Mouse (Mus musculus): ENCODE results near the gene Narf. TPM values are rescaled to one million over a fixed set of nuclear protein-coding genes. Genes with fewer than 3 reads are reported as not detected.

The Narf gene
- 118 and 119 TPM in 2 replicates for polyA plus RNA-seq (2015; fragmentation: Nextera tagmentation; extraction: Ambion mirVana)

DNA sequence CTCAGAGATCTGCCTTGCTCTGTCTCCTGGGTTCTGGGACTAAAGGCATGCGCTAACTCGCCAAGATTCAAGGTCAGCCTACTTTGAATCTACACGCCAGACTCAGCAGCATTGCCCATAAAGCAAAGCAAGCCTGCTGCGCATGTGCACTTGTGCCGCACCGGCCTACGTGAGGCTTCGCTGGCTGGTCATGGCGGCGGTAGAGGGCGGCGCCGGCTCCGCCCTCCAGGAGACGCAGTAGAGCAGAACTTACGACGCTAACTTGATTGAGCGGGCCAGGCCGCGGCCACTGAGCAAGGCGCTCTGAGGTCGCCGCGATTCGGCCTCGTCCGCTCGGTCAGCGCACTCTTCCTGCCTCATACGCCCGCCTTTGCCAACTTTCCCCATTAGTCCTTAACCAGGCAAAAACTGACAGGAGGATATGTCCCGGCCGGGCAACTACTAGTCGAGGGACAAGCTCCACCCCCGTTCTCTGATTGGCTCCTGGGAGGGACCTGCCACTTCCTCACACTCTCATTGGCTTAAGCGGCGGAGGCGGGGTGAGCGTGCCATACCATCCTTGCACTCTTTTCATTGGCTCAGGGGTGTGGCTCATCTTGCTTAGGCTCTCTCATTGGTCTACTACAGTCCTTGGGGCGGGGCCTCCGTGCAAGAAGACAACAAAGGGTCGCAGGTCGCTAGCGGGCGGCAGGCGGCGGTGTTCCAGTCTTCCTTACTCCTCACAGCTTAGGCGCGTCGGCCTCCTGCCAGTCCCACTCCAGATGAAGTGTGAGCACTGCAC, at the start of gene Narf:
Gene Narf, plus strand, starts transcription at position 690 of the 781 bp plus-strand sequence.
- peak within 1 kb of the TSS; percentile 81 for H3K4me2 ChIP-seq (ENCODE audit: low read depth, low read length)
- peak within 1 kb of the TSS; percentile 99 for H3K27ac ChIP-seq (ENCODE audit: low read length)
- H3K4me3 ChIP-seq (ENCODE audit: low read depth, low read length), result peak within 1 kb of the TSS; percentile 74
- H3K4me1 ChIP-seq (ENCODE audit: control insufficient read depth, low read depth, low read length), result peaks cover 39% of the 10 kb centered on the region
- H3K36me3 ChIP-seq (ENCODE audit: control insufficient read depth, insufficient read depth), result peaks cover 14% of the 10 kb centered on the region
- peak within 1 kb of the TSS; percentile 87 for H3K9ac ChIP-seq (ENCODE audit: low read depth, low read length)
- WGBS (ENCODE audit: insufficient replicate concordance), result under 1% methylated on average over 50 of the region's 50 CpGs
- ATAC-seq (ENCODE audit: low read depth), result peak; percentile 96
- H3K27me3 ChIP-seq (ENCODE audit: control insufficient read depth, insufficient read depth, low read depth, low read length), result no peaks in the 10 kb centered on the region
- no peaks in the 10 kb centered on the region for H3K9me3 ChIP-seq (replicated peaks; ENCODE audit: control insufficient read depth, low read length)

DNA sequence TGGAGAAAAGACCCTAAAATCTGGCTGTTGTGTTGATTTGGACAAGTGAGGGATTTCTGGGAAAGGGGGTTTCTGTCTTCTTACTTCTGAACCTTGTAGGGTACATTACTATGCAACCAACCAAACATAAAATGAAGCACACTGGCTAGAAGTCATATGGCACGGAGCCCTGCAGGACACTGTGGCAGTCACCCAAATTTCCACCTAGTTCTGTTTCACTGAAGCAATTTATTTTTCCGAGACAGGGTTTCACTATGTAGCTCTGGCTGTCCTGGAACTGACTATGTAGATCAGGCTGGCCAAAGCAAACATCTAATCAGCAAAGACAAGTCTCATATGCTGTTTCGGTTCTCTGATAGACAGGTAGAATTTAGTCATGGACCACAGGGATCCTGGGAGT, 47.4 kb upstream of the Narf start:
- Histone ChIP-seq H3K27me3 (ENCODE audit: control insufficient read depth, insufficient read depth, low read depth, low read length) (no peaks in the 10 kb centered on the region), H3K27ac (ENCODE audit: low read length) (no peak overlapping the region), H3K9ac (ENCODE audit: low read depth, low read length) (no peak overlapping the region), H3K4me3 (ENCODE audit: low read depth, low read length) (no peak overlapping the region), H3K4me2 (ENCODE audit: low read depth, low read length) (no peak overlapping the region), H3K4me1 (ENCODE audit: control insufficient read depth, low read depth, low read length) (no peaks in the 10 kb centered on the region), H3K9me3 (replicated peaks; ENCODE audit: control insufficient read depth, low read length) (no peaks in the 10 kb centered on the region), H3K36me3 (ENCODE audit: control insufficient read depth, insufficient read depth) (no peaks in the 10 kb centered on the region)
- ATAC-seq (ENCODE audit: low read depth), result no peak
- 69% methylated on average over 3 of the region's 3 CpGs for WGBS (ENCODE audit: insufficient replicate concordance)

GRCm38 (mm10) chr11:121192742-121193141, 44.3 kb upstream of the Narf start:
- Histone ChIP-seq H3K27ac (ENCODE audit: low read length) (no peak overlapping the region), H3K4me2 (ENCODE audit: low read depth, low read length) (no peak overlapping the region), H3K9ac (ENCODE audit: low read depth, low read length) (no peak overlapping the region), H3K9me3 (replicated peaks; ENCODE audit: control insufficient read depth, low read length) (no peaks in the 10 kb centered on the region), H3K4me3 (ENCODE audit: low read depth, low read length) (no peak overlapping the region), H3K36me3 (ENCODE audit: control insufficient read depth, insufficient read depth) (no peaks in the 10 kb centered on the region), H3K4me1 (ENCODE audit: control insufficient read depth, low read depth, low read length) (no peaks in the 10 kb centered on the region), H3K27me3 (ENCODE audit: control insufficient read depth, insufficient read depth, low read depth, low read length) (no peaks in the 10 kb centered on the region)
- ATAC-seq (ENCODE audit: low read depth), result no peak
- WGBS (ENCODE audit: insufficient replicate concordance), result 46% methylated on average over 2 of the region's 2 CpGs

GRCm38 (mm10) chr11:121193415-121193814, 43.6 kb upstream of the Narf start:
- Histone ChIP-seq H3K4me2 (ENCODE audit: low read depth, low read length) (no peak overlapping the region), H3K9ac (ENCODE audit: low read depth, low read length) (no peak overlapping the region), H3K9me3 (replicated peaks; ENCODE audit: control insufficient read depth, low read length) (no peaks in the 10 kb centered on the region), H3K36me3 (ENCODE audit: control insufficient read depth, insufficient read depth) (no peaks in the 10 kb centered on the region), H3K4me3 (ENCODE audit: low read depth, low read length) (no peak overlapping the region), H3K27me3 (ENCODE audit: control insufficient read depth, insufficient read depth, low read depth, low read length) (no peaks in the 10 kb centered on the region), H3K4me1 (ENCODE audit: control insufficient read depth, low read depth, low read length) (no peaks in the 10 kb centered on the region), H3K27ac (ENCODE audit: low read length) (no peak overlapping the region)
- no peak for ATAC-seq (ENCODE audit: low read depth)
- WGBS (ENCODE audit: insufficient replicate concordance), result 63% methylated on average over 3 of the region's 3 CpGs

DNA sequence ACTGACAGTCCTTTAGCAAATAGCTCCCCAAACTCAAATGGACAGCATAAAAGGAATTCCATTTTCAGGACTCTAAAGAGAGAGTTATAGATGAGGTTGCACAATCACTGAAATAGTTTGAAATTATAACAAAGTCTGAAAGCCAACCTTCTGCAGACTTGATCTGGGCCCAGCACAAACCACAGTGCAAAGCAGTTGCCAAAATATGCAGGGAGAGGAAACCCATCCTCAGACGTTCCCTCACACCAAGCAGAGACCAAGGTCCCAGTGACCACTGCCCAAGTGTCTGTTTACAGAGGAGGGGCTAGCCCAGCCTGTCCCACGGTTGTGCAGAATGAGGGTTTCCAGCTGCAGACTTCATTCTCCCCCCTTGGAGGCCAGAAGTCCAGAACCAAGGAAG, 38.4 kb upstream of the Narf start:
- H3K4me1 ChIP-seq (ENCODE audit: control insufficient read depth, low read depth, low read length), result peaks cover 4% of the 10 kb centered on the region
- H3K4me3 ChIP-seq (ENCODE audit: low read depth, low read length), result no peak overlapping the region
- H3K9ac ChIP-seq (ENCODE audit: low read depth, low read length), result no peak overlapping the region
- H3K36me3 ChIP-seq (ENCODE audit: control insufficient read depth, insufficient read depth), result no peaks in the 10 kb centered on the region
- no peaks in the 10 kb centered on the region for H3K9me3 ChIP-seq (replicated peaks; ENCODE audit: control insufficient read depth, low read length)
- H3K4me2 ChIP-seq (ENCODE audit: low read depth, low read length), result no peak overlapping the region
- H3K27ac ChIP-seq (ENCODE audit: low read length), result no peak overlapping the region
- ATAC-seq (ENCODE audit: low read depth), result no peak
- H3K27me3 ChIP-seq (ENCODE audit: control insufficient read depth, insufficient read depth, low read depth, low read length), result no peaks in the 10 kb centered on the region
- WGBS (ENCODE audit: insufficient replicate concordance), result 47% methylated on average over 2 of the region's 2 CpGs

- Histone ChIP-seq H3K9me3 (replicated peaks; ENCODE audit: control insufficient read depth, low read length) (no peaks in the 10 kb centered on the region), H3K27me3 (ENCODE audit: control insufficient read depth, insufficient read depth, low read depth, low read length) (no peaks in the 10 kb centered on the region), H3K4me2 (ENCODE audit: low read depth, low read length) (no peak overlapping the region), H3K27ac (ENCODE audit: low read length) (no peak overlapping the region), H3K9ac (ENCODE audit: low read depth, low read length) (no peak overlapping the region), H3K4me3 (ENCODE audit: low read depth, low read length) (no peak overlapping the region), H3K36me3 (ENCODE audit: control insufficient read depth, insufficient read depth) (no peaks in the 10 kb centered on the region), H3K4me1 (ENCODE audit: control insufficient read depth, low read depth, low read length) (peaks cover 13% of the 10 kb centered on the region)
- WGBS (ENCODE audit: insufficient replicate concordance), result 69% methylated on average over 4 of the region's 4 CpGs
- no peak for ATAC-seq (ENCODE audit: low read depth)
Observed at GRCm38 (mm10) chr11:121199851-121200250, 37.2 kb upstream of the Narf start.

- H3K27ac ChIP-seq (ENCODE audit: low read length), result no peak overlapping the region
- no peak overlapping the region for H3K4me3 ChIP-seq (ENCODE audit: low read depth, low read length)
- H3K36me3 ChIP-seq (ENCODE audit: control insufficient read depth, insufficient read depth), result no peaks in the 10 kb centered on the region
- WGBS (ENCODE audit: insufficient replicate concordance), result 76% methylated on average over 6 of the region's 6 CpGs
- H3K27me3 ChIP-seq (ENCODE audit: control insufficient read depth, insufficient read depth, low read depth, low read length), result no peaks in the 10 kb centered on the region
- no peak overlapping the region for H3K9ac ChIP-seq (ENCODE audit: low read depth, low read length)
- no peaks in the 10 kb centered on the region for H3K9me3 ChIP-seq (replicated peaks; ENCODE audit: control insufficient read depth, low read length)
- H3K4me1 ChIP-seq (ENCODE audit: control insufficient read depth, low read depth, low read length), result peaks cover 17% of the 10 kb centered on the region
- no peak overlapping the region for H3K4me2 ChIP-seq (ENCODE audit: low read depth, low read length)
- no peak for ATAC-seq (ENCODE audit: low read depth)
Observed at GRCm38 (mm10) chr11:121200781-121201180, 36.3 kb upstream of the Narf start.

- WGBS (ENCODE audit: insufficient replicate concordance), result 56% methylated on average over 11 of the region's 11 CpGs
- no peak overlapping the region for H3K9ac ChIP-seq (ENCODE audit: low read depth, low read length)
Observed at GRCm38 (mm10) chr11:121201436-121202198, 35.4 kb upstream of the Narf start.

GRCm38 (mm10) chr11:121203859-121204160, 33.2 kb upstream of the Narf start:
- Histone ChIP-seq H3K4me3 (ENCODE audit: low read depth, low read length) (peak overlapping the region; percentile 86), H3K4me2 (ENCODE audit: low read depth, low read length) (peak overlapping the region; percentile 88), H3K27ac (ENCODE audit: low read length) (no peak overlapping the region), H3K4me1 (ENCODE audit: control insufficient read depth, low read depth, low read length) (peaks cover 17% of the 10 kb centered on the region), H3K9me3 (replicated peaks; ENCODE audit: control insufficient read depth, low read length) (no peaks in the 10 kb centered on the region), H3K27me3 (ENCODE audit: control insufficient read depth, insufficient read depth, low read depth, low read length) (no peaks in the 10 kb centered on the region), H3K36me3 (ENCODE audit: control insufficient read depth, insufficient read depth) (no peaks in the 10 kb centered on the region), H3K9ac (ENCODE audit: low read depth, low read length) (peak overlapping the region; percentile 7; the same call in 1 of the 2 replicates)
- 0% methylated on average over 5 of the region's 5 CpGs for WGBS (ENCODE audit: insufficient replicate concordance)
- no peak for ATAC-seq (ENCODE audit: low read depth)

More at GRCm38 (mm10) chr11:121201436-121202198, 35.4 kb upstream of the Narf start:
- peaks cover 17% of the 10 kb centered on the region for H3K4me1 ChIP-seq (ENCODE audit: control insufficient read depth, low read depth, low read length)
- H3K9me3 ChIP-seq (replicated peaks; ENCODE audit: control insufficient read depth, low read length), result no peaks in the 10 kb centered on the region
- H3K27ac ChIP-seq (ENCODE audit: low read length), result no peak overlapping the region
- H3K36me3 ChIP-seq (ENCODE audit: control insufficient read depth, insufficient read depth), result no peaks in the 10 kb centered on the region
- no peaks in the 10 kb centered on the region for H3K27me3 ChIP-seq (ENCODE audit: control insufficient read depth, insufficient read depth, low read depth, low read length)
- H3K4me3 ChIP-seq (ENCODE audit: low read depth, low read length), result no peak overlapping the region
- ATAC-seq (ENCODE audit: low read depth), result no peak
- H3K4me2 ChIP-seq (ENCODE audit: low read depth, low read length), result no peak overlapping the region
